Mouse (Mus musculus): ENCODE results near the gene Ghrh. TPM values are rescaled to one million over a fixed set of nuclear protein-coding genes. Genes with fewer than 3 reads are reported as not detected.
"Not testable (repeated sequence)": the region's sequence is repeated elsewhere in the genome, so short reads cannot be mapped to it uniquely, and the experiment has no call there.

The Ghrh gene
- total RNA-seq (2014; rRNA removed) = not detected in 2 replicates
- 1.0 and 1.7 TPM in 2 replicates for polyA plus RNA-seq (2015; fragmentation: Nextera tagmentation; extraction: Ambion mirVana)

DNA sequence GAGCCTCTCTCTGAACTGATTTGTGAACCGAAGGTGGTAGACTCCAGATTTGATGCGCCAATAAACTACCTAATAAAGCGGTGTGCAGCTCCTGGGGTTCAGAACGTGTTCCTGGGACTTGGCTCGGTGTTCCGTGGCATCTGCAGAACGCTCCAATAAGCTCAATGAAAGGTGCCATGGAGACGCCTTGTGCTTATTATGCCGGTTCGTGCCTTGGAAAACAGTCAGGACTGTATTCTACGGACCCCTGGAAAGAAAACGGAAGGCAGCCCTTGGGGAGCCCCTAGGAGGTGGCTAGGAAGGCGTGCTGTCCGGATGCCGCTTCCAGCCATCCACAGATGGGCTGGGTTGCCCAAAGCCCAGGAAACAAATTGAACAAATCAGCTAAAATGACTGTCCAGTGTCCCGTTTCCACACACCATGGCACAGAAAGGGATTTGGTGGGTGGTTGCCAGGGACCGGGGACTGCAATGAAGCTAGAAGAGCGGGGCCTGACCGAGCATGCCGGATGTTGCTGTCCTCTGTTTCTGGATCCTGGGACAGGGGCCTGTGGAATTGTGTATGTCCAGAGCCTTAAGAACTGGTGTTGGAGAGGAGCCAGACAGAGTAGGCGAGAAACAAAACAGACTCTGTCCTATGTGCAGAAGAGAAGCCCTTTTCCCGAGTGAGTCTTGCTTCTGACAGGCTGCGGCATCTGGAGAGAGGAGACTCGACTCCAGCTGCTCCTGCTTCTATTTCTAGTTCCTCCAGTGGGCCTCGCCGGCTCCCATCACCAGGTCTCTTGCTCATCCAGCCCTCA lies at the start of gene Ghrh:
Ghrh (minus strand) TSS at position 146 of the 799 bp plus-strand sequence.
- Histone ChIP-seq H3K27ac (peak within 1 kb of the TSS; percentile 93), H3K4me1 (ENCODE audit: insufficient read depth, low read length) (peaks cover 30% of the 10 kb centered on the region), H3K4me3 (ENCODE audit: low read length) (no peak within 1 kb of the TSS), H3K4me2 (ENCODE audit: low read depth, low read length) (peak within 1 kb of the TSS; percentile 27; the same call in 1 of the 2 replicates), H3K9ac (replicated peaks; ENCODE audit: low read length) (peak within 1 kb of the TSS; percentile 38), H3K27me3 (ENCODE audit: insufficient read depth, low read length) (no peaks in the 10 kb centered on the region), H3K9me3 (ENCODE audit: low read length) (no peaks in the 10 kb centered on the region), H3K36me3 (ENCODE audit: insufficient read depth, low read length) (no peaks in the 10 kb centered on the region)
- 18% methylated on average over 26 of the region's 26 CpGs for WGBS
- DNase-seq (ENCODE audit: low spot score) = peak; percentile 86
- no peak for TF ChIP-seq CTCF (IDR thresholded peaks at IDR 0.05; ENCODE audit: low read depth)
- ATAC-seq = peak; percentile 89

DNA sequence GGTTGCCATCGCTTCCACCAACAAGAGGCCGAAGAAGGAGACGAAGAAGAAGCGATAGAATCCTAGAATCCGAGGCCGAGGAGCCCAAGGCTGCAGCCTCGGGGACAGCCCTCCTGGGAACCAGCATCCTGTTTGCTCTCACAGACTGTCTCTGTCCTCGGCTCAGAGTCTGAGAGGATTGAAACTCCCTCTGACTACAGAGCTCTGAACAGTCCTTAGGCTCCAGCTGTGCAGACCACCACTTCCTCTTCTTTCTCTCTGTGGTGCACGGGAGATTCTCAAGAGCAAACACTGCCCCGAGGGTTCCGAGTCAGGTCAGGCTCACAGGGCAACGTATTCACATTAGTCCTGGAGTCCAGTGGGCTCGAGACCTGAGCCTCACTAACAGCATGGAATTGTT lies 48.7 kb upstream of the Ghrh start:
- H3K27me3 ChIP-seq (ENCODE audit: insufficient read depth, low read length) = no peaks in the 10 kb centered on the region
- no peaks in the 10 kb centered on the region; the same call in 1 of the 2 replicates for H3K36me3 ChIP-seq (ENCODE audit: insufficient read depth, low read length)
- TF ChIP-seq CTCF (IDR thresholded peaks at IDR 0.05; ENCODE audit: low read depth) = no peak
- DNase-seq (ENCODE audit: low spot score) (no peak), ATAC-seq (no peak)
- no peaks in the 10 kb centered on the region for H3K9me3 ChIP-seq (ENCODE audit: low read length)
- WGBS = 52% methylated on average over 13 of the region's 13 CpGs
- H3K4me3 ChIP-seq (ENCODE audit: low read length) = no peak overlapping the region
- no peak overlapping the region for H3K9ac ChIP-seq (replicated peaks; ENCODE audit: low read length)
- H3K27ac ChIP-seq = peak overlapping the region; percentile 51; the same call in 1 of the 2 replicates
- no peaks in the 10 kb centered on the region for H3K4me1 ChIP-seq (ENCODE audit: insufficient read depth, low read length)
- H3K4me2 ChIP-seq (ENCODE audit: low read depth, low read length) = no peak overlapping the region

- TF ChIP-seq CTCF (IDR thresholded peaks at IDR 0.05; ENCODE audit: low read depth) = no peak
- no peak overlapping the region for H3K9ac ChIP-seq (replicated peaks; ENCODE audit: low read length)
- H3K4me3 ChIP-seq (ENCODE audit: low read length) = no peak overlapping the region
- H3K27me3 ChIP-seq (ENCODE audit: insufficient read depth, low read length) = no peaks in the 10 kb centered on the region
- no peak overlapping the region for H3K4me2 ChIP-seq (ENCODE audit: low read depth, low read length)
- peak overlapping the region; percentile 51; the same call in 1 of the 2 replicates for H3K27ac ChIP-seq
- H3K9me3 ChIP-seq (ENCODE audit: low read length) = no peaks in the 10 kb centered on the region
- no peak for DNase-seq (ENCODE audit: low spot score)
- H3K36me3 ChIP-seq (ENCODE audit: insufficient read depth, low read length) = no peaks in the 10 kb centered on the region; the same call in 1 of the 2 replicates
- 48% methylated on average over 5 of the region's 5 CpGs for WGBS
- no peak for ATAC-seq
- H3K4me1 ChIP-seq (ENCODE audit: insufficient read depth, low read length) = no peaks in the 10 kb centered on the region
Observed at GRCm38 (mm10) chr2:157395371-157395770, 48.1 kb upstream of the Ghrh start.

DNA sequence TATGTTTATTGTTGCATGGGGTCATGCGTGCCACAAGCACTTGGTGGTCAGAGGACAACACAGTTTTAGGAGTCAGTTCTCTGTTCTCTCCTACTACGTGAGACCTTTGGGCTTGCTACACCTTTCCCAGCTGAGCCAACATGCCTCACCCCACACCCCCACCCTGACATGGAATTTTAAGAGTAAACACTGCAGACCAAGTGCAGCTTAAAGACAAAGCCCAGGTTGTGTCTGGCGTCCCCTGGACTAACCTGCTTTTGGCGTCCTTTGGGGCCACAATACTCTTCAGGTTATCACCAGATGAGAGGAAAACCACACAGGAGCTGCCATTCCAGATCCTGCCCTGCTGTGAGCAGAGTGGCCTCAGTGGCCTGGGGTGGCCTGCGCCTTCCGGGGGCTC lies 47.6 kb upstream of the Ghrh start:
- ATAC-seq (no peak), DNase-seq (ENCODE audit: low spot score) (no peak)
- Histone ChIP-seq H3K4me1 (ENCODE audit: insufficient read depth, low read length) (no peaks in the 10 kb centered on the region), H3K9me3 (ENCODE audit: low read length) (no peaks in the 10 kb centered on the region), H3K9ac (replicated peaks; ENCODE audit: low read length) (no peak overlapping the region), H3K27me3 (ENCODE audit: insufficient read depth, low read length) (no peaks in the 10 kb centered on the region), H3K4me3 (ENCODE audit: low read length) (no peak overlapping the region), H3K36me3 (ENCODE audit: insufficient read depth, low read length) (no peaks in the 10 kb centered on the region; the same call in 1 of the 2 replicates), H3K4me2 (ENCODE audit: low read depth, low read length) (no peak overlapping the region), H3K27ac (peak overlapping the region; percentile 51; the same call in 1 of the 2 replicates)
- WGBS = 76% methylated on average over 6 of the region's 6 CpGs
- no peak for TF ChIP-seq CTCF (IDR thresholded peaks at IDR 0.05; ENCODE audit: low read depth)

DNA sequence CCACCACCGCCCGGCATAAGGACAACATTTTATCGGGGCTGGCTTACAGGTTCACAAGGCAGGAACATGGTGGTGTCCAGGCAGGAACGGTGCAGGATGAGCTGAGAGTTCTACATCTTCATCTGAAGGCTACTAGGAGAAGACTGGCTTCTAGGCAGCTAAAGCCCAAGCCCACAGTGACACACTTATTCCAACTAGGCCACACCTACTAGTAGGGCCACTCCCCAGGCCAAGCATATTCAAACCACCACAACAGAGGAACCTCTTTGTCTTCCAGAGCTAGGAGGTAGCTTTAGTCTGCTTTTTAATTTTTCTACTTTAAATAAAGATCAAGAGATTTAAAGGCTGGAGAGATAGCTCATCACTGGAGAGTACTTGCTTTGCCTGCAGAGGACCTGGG lies 46.2 kb upstream of the Ghrh start:
- no peak for TF ChIP-seq CTCF (IDR thresholded peaks at IDR 0.05; ENCODE audit: low read depth)
- no peak for ATAC-seq
- WGBS = 96% methylated on average over 4 of the region's 4 CpGs
- H3K9ac ChIP-seq (replicated peaks; ENCODE audit: low read length) = no peak overlapping the region
- H3K36me3 ChIP-seq (ENCODE audit: insufficient read depth, low read length) = no peaks in the 10 kb centered on the region; the same call in 1 of the 2 replicates
- H3K9me3 ChIP-seq (ENCODE audit: low read length) = no peaks in the 10 kb centered on the region
- no peak overlapping the region for H3K4me3 ChIP-seq (ENCODE audit: low read length)
- DNase-seq (ENCODE audit: low spot score) = no peak
- no peaks in the 10 kb centered on the region for H3K4me1 ChIP-seq (ENCODE audit: insufficient read depth, low read length)
- H3K4me2 ChIP-seq (ENCODE audit: low read depth, low read length) = no peak overlapping the region
- H3K27ac ChIP-seq = no peak overlapping the region
- H3K27me3 ChIP-seq (ENCODE audit: insufficient read depth, low read length) = no peaks in the 10 kb centered on the region

DNA sequence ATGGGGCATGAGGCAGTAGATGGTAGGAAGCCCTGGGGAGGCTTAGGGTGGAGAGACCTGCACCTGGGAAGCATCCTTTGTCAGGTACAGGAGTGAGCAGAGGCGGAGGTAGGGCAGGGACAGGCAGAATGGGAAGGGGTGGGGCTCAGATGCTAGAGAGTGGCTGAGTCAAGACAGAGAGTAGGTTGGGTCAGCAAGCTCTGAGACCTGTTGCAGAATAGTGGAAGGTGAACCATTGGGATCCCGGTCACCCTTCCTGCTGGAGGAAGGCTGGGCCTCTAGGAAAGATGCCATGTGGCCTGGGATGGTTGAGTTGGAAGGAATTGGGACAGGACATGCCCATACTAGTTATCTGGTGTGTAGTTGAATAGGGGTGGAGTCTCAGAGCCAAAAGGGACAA lies 45.0 kb upstream of the Ghrh start:
- H3K4me1 ChIP-seq (ENCODE audit: insufficient read depth, low read length) = no peaks in the 10 kb centered on the region
- H3K27me3 ChIP-seq (ENCODE audit: insufficient read depth, low read length) = no peaks in the 10 kb centered on the region
- no peak overlapping the region for H3K4me3 ChIP-seq (ENCODE audit: low read length)
- ATAC-seq (no peak), DNase-seq (ENCODE audit: low spot score) (no peak)
- H3K9me3 ChIP-seq (ENCODE audit: low read length) = no peaks in the 10 kb centered on the region
- 98% methylated on average over 2 of the region's 2 CpGs for WGBS
- no peak overlapping the region for H3K9ac ChIP-seq (replicated peaks; ENCODE audit: low read length)
- no peak overlapping the region for H3K4me2 ChIP-seq (ENCODE audit: low read depth, low read length)
- no peak for TF ChIP-seq CTCF (IDR thresholded peaks at IDR 0.05; ENCODE audit: low read depth)
- no peak overlapping the region for H3K27ac ChIP-seq
- no peaks in the 10 kb centered on the region for H3K36me3 ChIP-seq (ENCODE audit: insufficient read depth, low read length)

GRCm38 (mm10) chr2:157389591-157389921 lies 42.2 kb upstream of the Ghrh start:
- Histone ChIP-seq H3K9me3 (ENCODE audit: low read length) (no peaks in the 10 kb centered on the region), H3K27me3 (ENCODE audit: insufficient read depth, low read length) (no peaks in the 10 kb centered on the region), H3K4me3 (ENCODE audit: low read length) (no peak overlapping the region), H3K4me2 (ENCODE audit: low read depth, low read length) (no peak overlapping the region), H3K4me1 (ENCODE audit: insufficient read depth, low read length) (no peaks in the 10 kb centered on the region), H3K9ac (replicated peaks; ENCODE audit: low read length) (no peak overlapping the region), H3K27ac (no peak overlapping the region), H3K36me3 (ENCODE audit: insufficient read depth, low read length) (no peaks in the 10 kb centered on the region)
- no peak for ATAC-seq
- TF ChIP-seq CTCF (IDR thresholded peaks at IDR 0.05; ENCODE audit: low read depth) = no peak
- 84% methylated on average over 7 of the region's 7 CpGs for WGBS
- no peak for DNase-seq (ENCODE audit: low spot score)

DNA sequence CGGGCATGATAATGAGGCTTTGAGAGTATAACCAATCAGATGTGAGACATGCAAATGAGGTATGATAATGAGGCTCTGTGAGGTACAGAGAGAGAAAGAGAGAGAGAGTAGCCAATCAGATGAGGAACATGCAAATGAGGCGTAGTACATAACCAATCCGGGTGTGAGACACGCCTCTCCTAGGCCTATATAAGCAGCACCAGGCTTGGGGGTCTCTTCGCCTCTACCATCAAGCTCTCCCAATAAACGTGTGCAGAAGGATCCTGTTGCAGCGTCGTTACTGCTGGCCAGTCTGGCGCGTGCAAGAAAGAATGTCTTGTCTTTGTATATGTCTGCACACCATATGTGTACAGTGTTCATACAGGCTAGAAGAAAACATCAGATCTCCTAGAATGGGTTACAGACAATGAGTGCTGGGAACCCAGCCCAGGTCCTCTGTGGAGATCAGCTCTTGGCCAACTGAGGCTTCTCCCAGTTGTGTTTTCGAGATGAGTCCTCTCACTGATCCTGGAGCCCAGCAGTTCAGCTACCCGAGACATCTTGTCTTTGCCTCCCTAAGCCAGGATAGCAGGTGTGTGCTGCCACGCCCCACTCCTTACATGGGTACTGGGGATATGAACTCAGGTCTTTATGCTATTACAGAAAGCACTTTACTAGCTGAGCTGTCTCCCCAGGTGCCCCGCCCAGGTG lies 41.7 kb upstream of the Ghrh start:
- not testable (repeated sequence) for H3K27ac ChIP-seq; H3K4me2 ChIP-seq (ENCODE audit: low read depth, low read length); H3K9ac ChIP-seq (replicated peaks; ENCODE audit: low read length); DNase-seq (ENCODE audit: low spot score); H3K27me3 ChIP-seq (ENCODE audit: insufficient read depth, low read length); H3K4me1 ChIP-seq (ENCODE audit: insufficient read depth, low read length); H3K9me3 ChIP-seq (ENCODE audit: low read length); H3K4me3 ChIP-seq (ENCODE audit: low read length); H3K36me3 ChIP-seq (ENCODE audit: insufficient read depth, low read length); ATAC-seq
- WGBS = 93% methylated on average over 14 of the region's 14 CpGs
